Mouse (Mus musculus) liver, embryonic 16.5 days (tissue): ENCODE measurements around the gene Nr3c2. TPM values are rescaled to one million over a fixed set of nuclear protein-coding genes. Genes with fewer than 3 reads are reported as not detected.

Source experiments
- ATAC-seq: fragments of 200-750 bp; cut with Nextera tagmentation; 2 replicates; pipeline ENCODE4 v1.8.0; 2017; ENCODE audit warnings: low read depth, mild to moderate bottlenecking, moderate number of reproducible peaks, moderate library complexity
- H3K27ac ChIP-seq: fragments of 300-500 bp; sonication (generic); 2 replicates; pipeline ENCODE4 v1.5.1; 2014; ENCODE audit warnings: mild to moderate bottlenecking, low read length
- H3K27me3 ChIP-seq: fragments of 300-500 bp; sonication (generic); 2 replicates; pipeline ENCODE4 v1.6.1; 2014; ENCODE audit warnings: low read depth, low read length, mixed read lengths; ENCODE audit not compliant: control insufficient read depth, insufficient read depth
- H3K36me3 ChIP-seq: fragments of 300-500 bp; sonication (generic); 2 replicates; pipeline ENCODE4 v1.6.1; 2014; ENCODE audit warnings: mild to moderate bottlenecking; ENCODE audit not compliant: control insufficient read depth, insufficient read depth
- H3K4me1 ChIP-seq: fragments of 300-500 bp; sonication (generic); 2 replicates; pipeline ENCODE4 v1.6.1; 2014; ENCODE audit warnings: low read depth, low read length, mixed read lengths; ENCODE audit not compliant: control insufficient read depth
- H3K4me2 ChIP-seq: fragments of 300-500 bp; sonication (generic); 2 replicates; pipeline ENCODE4 v1.6.1; 2014; ENCODE audit warnings: low read depth, low read length, mixed read lengths
- H3K4me3 ChIP-seq: fragments of 300-500 bp; sonication (generic); 2 replicates; pipeline ENCODE4 v1.5.1; 2014; ENCODE audit warnings: low read depth, mild to moderate bottlenecking, low read length
- H3K9ac ChIP-seq: fragments of 300-500 bp; sonication (generic); 2 replicates; pipeline ENCODE4 v1.6.1; 2014; ENCODE audit warnings: low read depth, low read length
- H3K9me3 ChIP-seq: fragments of 300-500 bp; sonication (generic); replicated peaks from 2 replicates; pipeline ENCODE4 v1.6.1; 2016; ENCODE audit warnings: low read length; ENCODE audit not compliant: control insufficient read depth
- WGBS: fragments of 180-500 bp; shearing (Covaris S2); extraction: QIAGEN DNeasy Blood & Tissue Kit; methylation state at CpG from one replicate; pipeline ENCODE4 v1.1.7; 2014; ENCODE audit not compliant: insufficient replicate concordance; 5-methylcytosine and 5-hydroxymethylcytosine counted together
- polyA plus RNA-seq: library from polyadenylated mRNA; unstranded; fragments of >200 nt; fragmentation: Nextera tagmentation; extraction: Ambion mirVana; gene quantifications from 2 replicates; pipeline ENCODE4 v1.2.1, GENCODE M21; 2015

The Nr3c2 gene
- polyA plus RNA-seq, 1 experiment from 2014 or later, result 2.1 TPM

- H3K27me3 ChIP-seq, result no peaks in the 10 kb centered on the region
- H3K4me2 ChIP-seq, result no peak overlapping the region
- no peaks in the 10 kb centered on the region for H3K4me1 ChIP-seq
- H3K27ac ChIP-seq, result no peak overlapping the region
- H3K9ac ChIP-seq, result no peak overlapping the region
- 60% methylated on average over 7 of the region's 7 CpGs for WGBS
- H3K4me3 ChIP-seq, result no peak overlapping the region
- no peaks in the 10 kb centered on the region for H3K36me3 ChIP-seq
- no peak for ATAC-seq
- H3K9me3 ChIP-seq, result no peaks in the 10 kb centered on the region
Measured at GRCm38 (mm10) chr8:77228688-77229087, 329.4 kb downstream of the Nr3c2 start.

GRCm38 (mm10) chr8:77231211-77231610, 332.0 kb downstream of the Nr3c2 start:
- no peak overlapping the region for H3K4me3 ChIP-seq
- H3K36me3 ChIP-seq, result no peaks in the 10 kb centered on the region
- no peak for ATAC-seq
- no peak overlapping the region for H3K9ac ChIP-seq
- H3K27ac ChIP-seq, result no peak overlapping the region
- H3K9me3 ChIP-seq, result no peaks in the 10 kb centered on the region
- H3K4me2 ChIP-seq, result no peak overlapping the region
- WGBS, result 58% methylated on average over 1 of the region's 1 CpGs
- H3K4me1 ChIP-seq, result no peaks in the 10 kb centered on the region
- no peaks in the 10 kb centered on the region for H3K27me3 ChIP-seq

GRCm38 (mm10) chr8:77231834-77232233, 332.6 kb downstream of the Nr3c2 start:
- no peaks in the 10 kb centered on the region for H3K27me3 ChIP-seq
- H3K9me3 ChIP-seq, result no peaks in the 10 kb centered on the region
- H3K27ac ChIP-seq, result no peak overlapping the region
- no peak overlapping the region for H3K9ac ChIP-seq
- 60% methylated on average over 6 of the region's 6 CpGs for WGBS
- no peak for ATAC-seq
- H3K4me2 ChIP-seq, result no peak overlapping the region
- H3K4me3 ChIP-seq, result no peak overlapping the region
- no peaks in the 10 kb centered on the region for H3K4me1 ChIP-seq
- no peaks in the 10 kb centered on the region for H3K36me3 ChIP-seq

- no peak overlapping the region for H3K4me2 ChIP-seq
- no peak overlapping the region for H3K9ac ChIP-seq
- no peak overlapping the region for H3K4me3 ChIP-seq
- H3K27ac ChIP-seq, result no peak overlapping the region
- H3K4me1 ChIP-seq, result no peaks in the 10 kb centered on the region
- no peaks in the 10 kb centered on the region for H3K9me3 ChIP-seq
- no peaks in the 10 kb centered on the region for H3K36me3 ChIP-seq
- 74% methylated on average over 3 of the region's 3 CpGs for WGBS
- H3K27me3 ChIP-seq, result no peaks in the 10 kb centered on the region
- no peak for ATAC-seq
Measured at GRCm38 (mm10) chr8:77232411-77232810, 333.2 kb downstream of the Nr3c2 start.

GRCm38 (mm10) chr8:77236701-77237100, 337.5 kb downstream of the Nr3c2 start:
- no peak for ATAC-seq
- H3K9me3 ChIP-seq, result no peaks in the 10 kb centered on the region
- no peak overlapping the region for H3K9ac ChIP-seq
- H3K4me1 ChIP-seq, result no peaks in the 10 kb centered on the region
- H3K27me3 ChIP-seq, result no peaks in the 10 kb centered on the region
- no peak overlapping the region for H3K4me3 ChIP-seq
- H3K27ac ChIP-seq, result no peak overlapping the region
- WGBS, result 60% methylated on average over 1 of the region's 1 CpGs
- no peaks in the 10 kb centered on the region for H3K36me3 ChIP-seq
- no peak overlapping the region for H3K4me2 ChIP-seq

GRCm38 (mm10) chr8:77239462-77239861, 340.2 kb downstream of the Nr3c2 start:
- Histone ChIP-seq H3K9me3 (no peaks in the 10 kb centered on the region), H3K9ac (no peak overlapping the region), H3K36me3 (no peaks in the 10 kb centered on the region), H3K4me3 (no peak overlapping the region), H3K27me3 (no peaks in the 10 kb centered on the region), H3K27ac (no peak overlapping the region), H3K4me2 (no peak overlapping the region), H3K4me1 (no peaks in the 10 kb centered on the region)
- no peak for ATAC-seq

- H3K9ac ChIP-seq, result no peak overlapping the region
- H3K4me1 ChIP-seq, result no peaks in the 10 kb centered on the region
- no peaks in the 10 kb centered on the region for H3K9me3 ChIP-seq
- no peaks in the 10 kb centered on the region for H3K36me3 ChIP-seq
- H3K4me2 ChIP-seq, result no peak overlapping the region
- no peak for ATAC-seq
- H3K4me3 ChIP-seq, result no peak overlapping the region
- H3K27ac ChIP-seq, result no peak overlapping the region
- H3K27me3 ChIP-seq, result no peaks in the 10 kb centered on the region
- WGBS, result 63% methylated on average over 3 of the region's 3 CpGs
Measured at GRCm38 (mm10) chr8:77241381-77241780, 342.1 kb downstream of the Nr3c2 start.

GRCm38 (mm10) chr8:77250094-77250493, 350.9 kb downstream of the Nr3c2 start:
- Histone ChIP-seq H3K4me1 (no peaks in the 10 kb centered on the region), H3K9ac (no peak overlapping the region), H3K27ac (no peak overlapping the region), H3K27me3 (no peaks in the 10 kb centered on the region), H3K4me3 (no peak overlapping the region), H3K4me2 (no peak overlapping the region), H3K36me3 (no peaks in the 10 kb centered on the region), H3K9me3 (no peaks in the 10 kb centered on the region)
- no peak for ATAC-seq
- WGBS, result 71% methylated on average over 3 of the region's 3 CpGs

- WGBS, result 79% methylated on average over 5 of the region's 5 CpGs
Measured at GRCm38 (mm10) chr8:77251134-77251533, 351.9 kb downstream of the Nr3c2 start.

GRCm38 (mm10) chr8:77254466-77254865, 355.2 kb downstream of the Nr3c2 start:
- no peak overlapping the region for H3K27ac ChIP-seq
- no peaks in the 10 kb centered on the region for H3K4me1 ChIP-seq
- H3K9ac ChIP-seq, result no peak overlapping the region
- no peak overlapping the region for H3K4me3 ChIP-seq
- ATAC-seq, result no peak
- no peak overlapping the region for H3K4me2 ChIP-seq
- WGBS, result 73% methylated on average over 5 of the region's 5 CpGs
- no peaks in the 10 kb centered on the region; the same call in 1 of the 2 replicates for H3K36me3 ChIP-seq
- H3K9me3 ChIP-seq, result no peaks in the 10 kb centered on the region
- H3K27me3 ChIP-seq, result no peaks in the 10 kb centered on the region

More at GRCm38 (mm10) chr8:77251134-77251533, 351.9 kb downstream of the Nr3c2 start:
- no peak for ATAC-seq
- Histone ChIP-seq H3K4me3 (no peak overlapping the region), H3K36me3 (no peaks in the 10 kb centered on the region), H3K27me3 (no peaks in the 10 kb centered on the region), H3K9ac (no peak overlapping the region), H3K9me3 (no peaks in the 10 kb centered on the region), H3K4me1 (no peaks in the 10 kb centered on the region), H3K27ac (no peak overlapping the region), H3K4me2 (no peak overlapping the region)
